Mouse (Mus musculus) mammary gland, adult 2 months (tissue): ENCODE measurements around the gene Mettl22. TPM values are rescaled to one million over a fixed set of nuclear protein-coding genes. Genes with fewer than 3 reads are reported as not detected.

Experiments used
- polyA plus RNA-seq: library from polyadenylated mRNA; depleted of rRNA; stranded (reverse); fragments of >200 nt; gene quantifications from 2 replicates; pipeline ENCODE4 v1.2.3, GENCODE M21; 2012; ENCODE audit warnings: low replicate concordance; rRNA removed

The Mettl22 gene
- 24.4 and 65.7 TPM in 2 replicates for polyA plus RNA-seq

GRCm38 (mm10) chr16:8470603-8471481 lies at the start of gene Mettl22:
Mettl22 (plus strand) TSS chr16:8470788.

GRCm38 (mm10) chr16:8424971-8425330 lies 45.6 kb upstream of the Mettl22 start, which contains the start of gene Tmem114:
Tmem114 (minus strand) TSS chr16:8425136.

DNA sequence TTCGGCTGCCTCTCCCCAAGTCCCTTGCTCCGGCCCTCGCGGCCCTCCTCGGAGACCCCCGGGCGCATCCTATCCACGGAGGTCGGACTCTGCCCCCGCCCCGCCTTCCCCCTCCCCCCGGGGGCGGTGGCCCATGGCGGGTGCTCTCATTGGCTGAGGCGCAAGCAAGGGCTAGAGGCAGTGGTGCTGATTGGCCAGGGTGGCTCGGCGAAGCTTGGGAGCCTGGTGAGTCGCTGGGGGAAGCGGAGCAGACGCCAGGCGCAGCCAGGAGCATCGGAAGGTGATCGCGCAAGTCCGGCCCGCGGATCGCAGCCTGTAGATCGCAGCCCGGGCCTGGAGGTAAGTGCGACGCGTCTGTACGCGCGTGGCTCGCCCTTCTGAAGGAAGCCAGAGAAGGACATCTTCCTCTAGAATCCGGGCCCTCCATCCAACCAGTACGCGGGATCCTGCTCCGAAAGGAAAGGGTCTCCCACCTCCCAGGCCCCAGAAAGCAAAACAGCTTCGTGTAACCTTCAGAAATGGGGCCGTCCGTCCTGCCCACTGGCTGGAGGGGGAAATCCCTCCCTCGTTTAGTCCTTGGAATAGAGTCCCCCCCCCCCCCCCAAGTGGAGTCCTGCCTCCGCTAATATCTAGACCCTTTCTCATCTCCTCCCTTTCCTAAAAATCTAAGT lies 42.8 kb downstream of the Mettl22 start, which contains the start of gene Abat:
TSS of gene Abat (plus strand) at position 194 of the 671 bp plus-strand sequence.

Other genes starting within 250 kb of the Mettl22 start
- not detected in 2 replicates for gene Tmem114, start 45.7 kb upstream of the Mettl22 start, polyA plus RNA-seq
- 3.3 and 6.9 TPM in 2 replicates for gene Abat, start 42.6 kb downstream of the Mettl22 start, polyA plus RNA-seq
- gene Pmm2, start 166.9 kb downstream of the Mettl22 start, polyA plus RNA-seq, result 61.5 and 84.5 TPM in 2 replicates
- 12.5 and 15.1 TPM in 2 replicates for gene Tmem186, start 166.9 kb downstream of the Mettl22 start, polyA plus RNA-seq
- 117 and 125 TPM in 2 replicates for gene Carhsp1, start 201.4 kb downstream of the Mettl22 start, polyA plus RNA-seq
- 1.6 TPM in 1 of 2 replicates, not detected in the other for gene Gm5767, start 210.0 kb downstream of the Mettl22 start, polyA plus RNA-seq